ENCODE assay signal across 7 mouse cellular contexts in genomic region chr10:71238240-71238554, GRCm38 (mm10). TPM values are rescaled to one million over a fixed set of nuclear protein-coding genes. Genes with fewer than 3 reads are reported as not detected.
A peak's percentile ranks its signal among the peaks of the same experiment; 100 is the strongest.
DNase-seq lines count a peak whose midpoint lies in the region; ATAC-seq and TF ChIP-seq lines count a peak whose summit lies in the region.

Gene Tfam, minus strand, starts transcription at chr10:71238280.

- no peak for DNase-seq in liver, embryonic 14.5 days (ENCODE audit: low read depth in 3 of 3, low spot score in 3 of 3)
- DNase-seq in cerebellum, adult 11-12 months, result no peak
- DNase-seq in Muller cell, postnatal 12 days (ENCODE audit: inconsistent ontology term), result no peak

- peak within 1 kb of the TSS; percentile 94 for H3K4me3 ChIP-seq in E14TG2a.4 (replicated peaks; ENCODE audit: low read length)
- H3K4me3 ChIP-seq in forebrain, embryonic 13.5 days, result peak within 1 kb of the TSS; percentile 90
- H3K4me3 ChIP-seq in hindbrain, embryonic 12.5 days, result peak within 1 kb of the TSS; percentile 79
- peak within 1 kb of the TSS; percentile 85 to 92 for H3K4me3 ChIP-seq in liver, embryonic 14.5 days (ENCODE audit: insufficient read depth in 1 of 2, low read depth in 2 of 2, low read length in 2 of 2)

- H3K9me3 ChIP-seq in E14TG2a.4 (ENCODE audit: low read length), result no peaks in the 10 kb centered on the region
- H3K9me3 ChIP-seq in forebrain, embryonic 13.5 days (replicated peaks), result no peaks in the 10 kb centered on the region
- no peaks in the 10 kb centered on the region for H3K9me3 ChIP-seq in hindbrain, embryonic 12.5 days (replicated peaks)
- H3K9me3 ChIP-seq in liver, embryonic 14.5 days (ENCODE audit: control insufficient read depth, low read length), result no peaks in the 10 kb centered on the region

- no peak for TF ChIP-seq EP300 in liver, embryonic 14.5 days (IDR thresholded peaks at IDR 0.05; ENCODE audit: low read depth)

- no peaks in the 10 kb centered on the region for H3K27me3 ChIP-seq in E14TG2a.4 (ENCODE audit: insufficient read depth, low read length)
- H3K27me3 ChIP-seq in forebrain, embryonic 13.5 days, result no peaks in the 10 kb centered on the region
- H3K27me3 ChIP-seq in hindbrain, embryonic 12.5 days, result no peaks in the 10 kb centered on the region
- no peaks in the 10 kb centered on the region for H3K27me3 ChIP-seq in liver, embryonic 14.5 days (ENCODE audit: control insufficient read depth, insufficient read depth, low read length)

- H3K4me2 ChIP-seq in forebrain, embryonic 13.5 days, result peak within 1 kb of the TSS; percentile 81
- H3K4me2 ChIP-seq in hindbrain, embryonic 12.5 days (replicated peaks), result peak within 1 kb of the TSS; percentile 79
- peak within 1 kb of the TSS; percentile 80 for H3K4me2 ChIP-seq in liver, embryonic 14.5 days (ENCODE audit: low read depth)

- peaks cover 33% of the 10 kb centered on the region for H3K36me3 ChIP-seq in E14TG2a.4 (ENCODE audit: insufficient read depth, low read length)
- H3K36me3 ChIP-seq in forebrain, embryonic 13.5 days (ENCODE audit: poor library complexity, severe bottlenecking), result peaks cover 21% of the 10 kb centered on the region
- peaks cover 21% of the 10 kb centered on the region for H3K36me3 ChIP-seq in hindbrain, embryonic 12.5 days
- peaks cover 19% of the 10 kb centered on the region for H3K36me3 ChIP-seq in liver, embryonic 14.5 days (replicated peaks; ENCODE audit: control insufficient read depth, insufficient read depth, low read depth)

- no peak for ATAC-seq in CD4-positive, CD25-positive, alpha-beta regulatory T cell, adult 4 months
- no peak for ATAC-seq in forebrain, embryonic 13.5 days
- no peak for ATAC-seq in hindbrain, embryonic 12.5 days (ENCODE audit: low FRiP score)
- ATAC-seq in liver, embryonic 14.5 days (ENCODE audit: insufficient read depth), result no peak

- peak within 1 kb of the TSS; percentile 94 for H3K9ac ChIP-seq in forebrain, embryonic 13.5 days
- H3K9ac ChIP-seq in hindbrain, embryonic 12.5 days, result peak within 1 kb of the TSS; percentile 80
- H3K9ac ChIP-seq in liver, embryonic 14.5 days (replicated peaks), result peak within 1 kb of the TSS; percentile 75

- WGBS in forebrain, embryonic 13.5 days, result 3% methylated on average over 7 of the region's 7 CpGs
- 3% methylated on average over 7 of the region's 7 CpGs for WGBS in hindbrain, embryonic 12.5 days
- 4% methylated on average over 7 of the region's 7 CpGs for WGBS in liver, embryonic 14.5 days (ENCODE audit: insufficient replicate concordance)

- no peak for TF ChIP-seq CTCF in E14TG2a.4 (conservative IDR thresholded peaks at IDR 0.05; ENCODE audit: low read length)
- TF ChIP-seq CTCF in liver, embryonic 14.5 days (IDR thresholded peaks at IDR 0.05; ENCODE audit: low read depth), result no peak

- H3K4me1 ChIP-seq in E14TG2a.4 (replicated peaks; ENCODE audit: low read depth, low read length), result peaks cover 40% of the 10 kb centered on the region
- H3K4me1 ChIP-seq in forebrain, embryonic 13.5 days, result peaks cover 9% of the 10 kb centered on the region
- H3K4me1 ChIP-seq in hindbrain, embryonic 12.5 days, result peaks cover 13% of the 10 kb centered on the region
- peaks cover 6 to 8% of the 10 kb centered on the region in 2 experiments; a peak in 3 of 4 replicates for H3K4me1 ChIP-seq in liver, embryonic 14.5 days (replicated peaks; ENCODE audit: control insufficient read depth in 2 of 2, insufficient read depth in 2 of 2, low read length in 1 of 2)

- peak within 1 kb of the TSS; percentile 51 for H3K27ac ChIP-seq in forebrain, embryonic 13.5 days
- peak within 1 kb of the TSS; percentile 60 for H3K27ac ChIP-seq in hindbrain, embryonic 12.5 days
- H3K27ac ChIP-seq in liver, embryonic 14.5 days, result peak within 1 kb of the TSS; percentile 5

RNA-seq across cellular contexts. Expression of gene Tfam, which starts in this region (rescaled TPM):
- polyA plus RNA-seq in CD4-positive, CD25-positive, alpha-beta regulatory T cell, adult 4 months (2017; shearing (Covaris generic)), result 10 to 100 TPM; 75.2 to 89.6 TPM
- 75.8 and 78.5 TPM in 2 replicates for polyA plus RNA-seq in forebrain, embryonic 13.5 days (2015; fragmentation: Nextera tagmentation; extraction: Ambion mirVana)
- 70.6 and 84.4 TPM in 2 replicates for polyA plus RNA-seq in hindbrain, embryonic 12.5 days (2016; fragmentation: Nextera tagmentation; extraction: Ambion mirVana)
- polyA plus RNA-seq in liver, embryonic 14.5 days (2012; rRNA removed), result 7.2 and 14.4 TPM in 2 replicates
- 31.1 and 33.2 TPM in 2 replicates for polyA plus RNA-seq in liver, embryonic 14.5 days (2014; fragmentation: Nextera tagmentation; extraction: Ambion mirVana)

Comparison
In these comparisons a context has a peak if more than half of its experiments do, and no peak if none do; other contexts are left out.
1. H3K27ac ChIP-seq: peak in every context shown above with its lines; median percentile 60 in hindbrain, embryonic 12.5 days; 51 in forebrain, embryonic 13.5 days; 5 in liver, embryonic 14.5 days.